Mouse (Mus musculus) adrenal gland, adult 2 months (tissue): ENCODE results near the gene Cir1. TPM values are rescaled to one million over a fixed set of nuclear protein-coding genes. Genes with fewer than 3 reads are reported as not detected.

Experiments
- polyA plus RNA-seq: library from polyadenylated mRNA; depleted of rRNA; stranded (reverse); fragments of >200 nt; gene quantifications from 2 replicates; pipeline ENCODE4 v1.2.3, GENCODE M21; 2012; rRNA removed
- total RNA-seq, 2 experiments: library from RNA; stranded (reverse); gene quantifications; 2 replicates each; pipeline ENCODE4 v1.2.3; 2021

Gene Cir1
- total and polyA plus RNA-seq, 3 experiments: 0.36 to 21.7 (median 14.0) TPM

Other genes with a start within 250 kb of the Cir1 start
- 10 to 100 TPM; 50.2 to 56.2 TPM for gene Ola1, start 93.8 kb downstream of the Cir1 start, total RNA-seq
- 0.65 and 1.2 TPM in 2 replicates for gene Ola1, start 93.8 kb downstream of the Cir1 start, polyA plus RNA-seq
- not detected for gene Sp9, start 40.8 kb downstream of the Cir1 start, total RNA-seq
- gene Sp9, start 40.8 kb downstream of the Cir1 start, polyA plus RNA-seq: not detected in 2 replicates
- 10 to 100 TPM; 19.1 to 28.1 TPM for gene Scrn3, start 100 bp downstream of the Cir1 start, total RNA-seq
- 3.8 and 4.6 TPM in 2 replicates for gene Scrn3, start 100 bp downstream of the Cir1 start, polyA plus RNA-seq
- gene Gpr155, start 73.9 kb upstream of the Cir1 start, total RNA-seq: 1 to 10 TPM; 5.9 to 7.5 TPM
- gene Gpr155, start 73.9 kb upstream of the Cir1 start, polyA plus RNA-seq: 1.6 and 1.7 TPM in 2 replicates
- gene Wipf1, start 217.0 kb upstream of the Cir1 start, total RNA-seq: 10 to 100 TPM; 13.4 to 19.7 TPM
- 16.8 and 17.4 TPM in 2 replicates for gene Wipf1, start 217.0 kb upstream of the Cir1 start, polyA plus RNA-seq